Mouse (Mus musculus) brown adipose tissue, adult 24 weeks (tissue): ENCODE results near the gene Scyl1. TPM values are rescaled to one million over a fixed set of nuclear protein-coding genes. Genes with fewer than 3 reads are reported as not detected.
A peak's percentile ranks its signal among the peaks of the same experiment; 100 is the strongest.

ENCODE experiments used
- H3K27ac ChIP-seq: fragments of 200-500 bp; replicated peaks from 2 replicates; pipeline ENCODE4 v1.5.1; 2012; ENCODE audit warnings: low read depth, mild to moderate bottlenecking, low read length
- H3K4me1 ChIP-seq: fragments of 200-500 bp; 2 replicates; pipeline ENCODE4 v1.6.1; 2012; ENCODE audit warnings: low read length, mixed read lengths; ENCODE audit not compliant: control insufficient read depth, insufficient read depth, insufficient read length
- H3K4me3 ChIP-seq: fragments of 200-500 bp; 2 replicates; pipeline ENCODE4 v1.5.1; 2012; ENCODE audit warnings: low read depth, mild to moderate bottlenecking, low read length, moderate library complexity; ENCODE audit not compliant: insufficient read depth
- polyA plus RNA-seq: library from polyadenylated mRNA; stranded (reverse); fragments of >200 nt; gene quantifications from 2 replicates; pipeline ENCODE4 v1.2.4, GENCODE M21; 2012; ENCODE audit not compliant: missing spikeins, insufficient read depth, insufficient read length

Scyl1 gene
- polyA plus RNA-seq, 1 experiment, result 49.2 TPM

- Histone ChIP-seq H3K27ac (no peak overlapping the region), H3K4me1 (peaks cover 3% of the 10 kb centered on the region), H3K4me3 (0 out of 2 replicates have a peak overlapping the region, but pooled peaks have one; percentile 11)
These were observed 25.2 kb downstream of the Scyl1 start for GRCm38 (mm10) chr19:5745756-5746710.

GRCm38 (mm10) chr19:5743576-5743975, 27.6 kb downstream of the Scyl1 start:
- Histone ChIP-seq H3K27ac (no peak overlapping the region), H3K4me3 (peak overlapping the region; percentile 67), H3K4me1 (peaks cover 7% of the 10 kb centered on the region)

GRCm38 (mm10) chr19:5742241-5742641, 29.0 kb downstream of the Scyl1 start:
- H3K27ac ChIP-seq, result peak overlapping the region; percentile 78
- H3K4me3 ChIP-seq, result peak overlapping the region; percentile 67
- peaks cover 7% of the 10 kb centered on the region for H3K4me1 ChIP-seq

GRCm38 (mm10) chr19:5741641-5742240, 29.5 kb downstream of the Scyl1 start:
- H3K4me1 ChIP-seq, result peaks cover 7% of the 10 kb centered on the region
- peak overlapping the region; percentile 89 for H3K27ac ChIP-seq

GRCm38 (mm10) chr19:5740320-5741317, 30.6 kb downstream of the Scyl1 start, which contains the start of gene Ltbp3:
Gene Ltbp3 (plus strand): TSS chr19:5740904.
- peak within 1 kb of the TSS; percentile 67 for H3K4me3 ChIP-seq
- H3K4me1 ChIP-seq, result peaks cover 7% of the 10 kb centered on the region
- H3K27ac ChIP-seq, result peak within 1 kb of the TSS; percentile 94

More at GRCm38 (mm10) chr19:5741641-5742240, 29.5 kb downstream of the Scyl1 start:
- peak overlapping the region; percentile 67 for H3K4me3 ChIP-seq

GRCm38 (mm10) chr19:5739446-5739845, 31.8 kb downstream of the Scyl1 start:
- Histone ChIP-seq H3K27ac (peak overlapping the region; percentile 94), H3K4me1 (peaks cover 7% of the 10 kb centered on the region), H3K4me3 (no peak overlapping the region)

DNA sequence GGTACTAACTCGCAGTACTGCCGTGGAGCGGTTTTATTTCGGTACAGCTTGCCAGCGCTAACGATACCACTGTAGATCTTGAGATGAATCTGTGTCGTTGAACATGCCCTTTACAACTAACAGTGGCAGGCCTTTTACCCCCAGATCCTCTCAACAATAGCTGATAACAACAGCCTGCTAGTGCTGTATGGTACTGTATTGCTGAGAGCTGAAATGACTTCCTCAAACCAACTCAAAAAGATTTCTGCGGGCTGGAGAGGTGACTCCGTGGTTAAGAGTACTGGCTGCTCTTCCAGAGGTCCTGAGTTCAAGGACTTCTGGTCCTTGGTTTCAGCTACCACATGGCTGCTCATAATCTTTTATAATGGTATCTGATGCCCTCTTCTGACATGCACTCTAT, 36.9 kb downstream of the Scyl1 start:
- H3K27ac ChIP-seq, result no peak overlapping the region
- H3K4me3 ChIP-seq, result no peak overlapping the region
- peaks cover 3% of the 10 kb centered on the region for H3K4me1 ChIP-seq

GRCm38 (mm10) chr19:5731264-5731978, 39.8 kb downstream of the Scyl1 start:
- Histone ChIP-seq H3K4me3 (peak overlapping the region; percentile 66), H3K4me1 (peaks cover 11% of the 10 kb centered on the region), H3K27ac (0 out of 2 replicates have a peak overlapping the region, but pooled peaks have one; percentile 14)

DNA sequence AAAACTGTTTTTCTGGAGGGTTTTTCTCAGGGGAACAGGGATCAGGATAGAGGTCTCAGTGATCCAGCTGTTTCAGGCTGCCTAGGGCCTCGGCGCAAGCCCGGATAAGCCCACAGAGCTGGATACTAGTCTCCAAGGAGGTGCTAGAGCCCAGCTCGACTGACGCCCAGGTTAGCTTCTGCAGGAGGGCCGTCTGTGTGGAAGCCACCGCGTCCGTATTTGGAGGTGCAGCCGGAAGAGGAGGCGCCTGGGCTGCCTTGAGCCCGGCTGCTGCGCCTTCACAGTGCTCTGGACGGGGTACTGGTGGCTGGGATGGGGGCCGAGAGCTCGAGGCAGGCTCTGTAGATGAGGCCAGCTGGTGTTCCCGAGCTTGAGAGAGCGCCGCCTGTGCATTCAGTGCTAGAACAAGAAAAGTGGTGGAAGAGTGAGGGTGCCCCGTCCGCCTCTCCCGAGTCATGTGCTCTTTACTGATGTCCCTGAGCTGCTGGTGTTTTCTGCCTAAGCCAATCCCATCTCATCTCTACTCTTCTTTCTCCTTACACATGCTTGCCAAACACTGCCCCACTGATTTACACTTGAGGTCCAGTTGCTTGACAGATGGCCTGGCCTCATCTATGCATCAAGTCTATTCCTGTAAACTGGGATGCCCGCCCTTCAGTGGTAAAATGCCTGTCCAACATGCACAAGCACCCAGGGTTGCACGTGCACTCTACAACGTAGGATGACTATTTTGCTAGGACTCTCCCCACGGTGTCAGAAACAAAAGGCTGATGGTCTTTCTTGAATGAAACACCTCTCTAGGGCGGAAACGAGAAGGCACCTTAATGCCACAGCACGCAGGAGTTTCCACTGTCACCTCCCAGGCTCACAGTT, 40.7 kb downstream of the Scyl1 start:
- no peak overlapping the region for H3K27ac ChIP-seq
- peaks cover 11% of the 10 kb centered on the region for H3K4me1 ChIP-seq
- H3K4me3 ChIP-seq, result peak overlapping the region; percentile 66

- peak within 1 kb of the TSS; percentile 82 for H3K4me3 ChIP-seq
- peaks cover 11% of the 10 kb centered on the region for H3K4me1 ChIP-seq
- peak within 1 kb of the TSS; percentile 73 for H3K27ac ChIP-seq
These were observed 41.8 kb downstream of the Scyl1 start, which contains the start of gene Fam89b for GRCm38 (mm10) chr19:5729444-5729815. Gene Fam89b (minus strand): TSS chr19:5729653.

DNA sequence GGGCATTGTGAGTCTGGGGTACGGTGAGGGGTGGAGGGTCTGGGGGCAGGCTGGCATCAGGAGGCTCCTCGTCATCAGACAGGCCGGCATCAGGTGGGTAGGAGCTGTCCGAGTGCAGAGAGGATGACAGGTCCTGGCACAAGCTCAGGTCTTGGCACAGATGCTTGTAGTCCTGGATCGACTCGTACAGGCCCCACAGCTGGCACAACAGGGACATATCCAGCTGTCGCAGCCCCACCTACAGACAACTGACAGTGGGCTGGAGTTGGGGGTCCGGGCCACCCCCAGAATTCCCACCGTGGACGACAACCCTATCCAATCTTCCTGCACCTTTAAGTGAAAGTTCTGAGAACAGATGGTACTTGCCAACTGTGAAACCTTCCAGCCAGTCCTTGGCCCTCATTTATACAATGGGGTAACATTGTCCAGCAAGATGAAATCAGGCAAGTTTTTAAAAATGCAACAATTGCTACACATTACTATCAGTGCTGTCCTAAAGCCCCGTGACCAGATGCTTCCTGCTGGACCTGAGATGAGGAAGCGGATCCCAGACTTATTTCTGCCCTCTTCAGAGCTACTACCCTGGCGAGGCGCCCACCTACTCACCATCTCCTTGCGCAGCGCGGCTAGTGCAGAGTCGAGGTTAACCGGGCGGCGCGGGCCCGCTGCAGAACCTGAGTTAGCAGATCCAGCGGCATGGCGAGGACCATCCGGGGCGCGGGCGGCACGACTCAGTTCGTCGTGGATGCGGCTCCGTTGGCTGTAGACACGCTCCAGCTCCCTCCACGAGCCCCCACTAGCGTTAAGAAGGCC, 42.4 kb downstream of the Scyl1 start:
- Histone ChIP-seq H3K4me1 (peaks cover 16% of the 10 kb centered on the region), H3K27ac (peak overlapping the region; percentile 73), H3K4me3 (peak overlapping the region; percentile 82)

GRCm38 (mm10) chr19:5727701-5728100, 43.5 kb downstream of the Scyl1 start:
- Histone ChIP-seq H3K4me3 (peak overlapping the region; percentile 82), H3K4me1 (peaks cover 17% of the 10 kb centered on the region), H3K27ac (peak overlapping the region; percentile 61)
